8 mouse cellular contexts compared by ENCODE assay signal in the genomic region with DNA sequence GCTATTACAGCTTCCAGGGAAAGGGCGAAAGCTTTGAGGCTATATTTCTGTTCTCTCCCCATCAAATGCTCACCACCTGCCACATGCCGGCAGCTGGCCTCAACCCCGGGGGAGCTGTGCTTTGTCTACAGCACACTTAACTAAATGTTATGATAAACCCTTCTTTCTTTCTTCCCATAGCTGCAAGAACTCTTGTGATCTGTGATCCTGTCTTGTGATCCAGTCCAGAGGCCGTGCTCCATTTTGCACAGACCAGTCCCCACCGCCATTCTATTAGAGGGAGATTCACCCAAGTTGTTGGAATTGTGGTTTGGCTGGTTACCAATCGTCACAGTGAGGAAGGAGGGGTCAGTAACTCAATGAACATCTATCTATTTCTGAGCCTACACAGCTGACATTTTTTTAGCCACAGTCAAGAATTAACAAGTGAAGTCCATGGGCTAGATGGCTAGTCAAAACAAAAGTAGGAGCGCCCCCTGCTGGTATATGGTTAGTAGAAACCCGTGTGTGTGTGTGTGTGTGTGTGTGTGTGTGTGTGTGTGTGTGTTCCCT.
DNase-seq lines count a peak whose midpoint lies in the region; ATAC-seq and TF ChIP-seq lines count a peak whose summit lies in the region.

No protein-coding gene starts in this region.

- H3K4me2 ChIP-seq in forebrain, embryonic 12.5 days: no peak overlapping the region
- no peak overlapping the region for H3K4me2 ChIP-seq in kidney, postnatal 0 days (ENCODE audit: low read length)

- no peaks in the 10 kb centered on the region for H3K36me3 ChIP-seq in forebrain, embryonic 12.5 days (replicated peaks)
- H3K36me3 ChIP-seq in kidney, postnatal 0 days (ENCODE audit: insufficient read depth, low read length): no peaks in the 10 kb centered on the region

- peak overlapping the region; percentile 72 for H3K27ac ChIP-seq in forebrain, embryonic 12.5 days
- H3K27ac ChIP-seq in kidney, postnatal 0 days: no peak overlapping the region

- WGBS in forebrain, embryonic 12.5 days: 7% methylated on average over 8 of the region's 8 CpGs
- 28% methylated on average over 8 of the region's 8 CpGs for WGBS in kidney, postnatal 0 days

- peak; percentile 72 for TF ChIP-seq CTCF in kidney, postnatal 0 days (IDR thresholded peaks at IDR 0.05; ENCODE audit: low read depth)

- no peak overlapping the region for H3K9ac ChIP-seq in forebrain, embryonic 12.5 days
- no peak overlapping the region for H3K9ac ChIP-seq in kidney, postnatal 0 days (ENCODE audit: low read depth, low read length)

- no peak overlapping the region for H3K4me3 ChIP-seq in forebrain, embryonic 12.5 days (replicated peaks)
- H3K4me3 ChIP-seq in kidney, postnatal 0 days (replicated peaks; ENCODE audit: low read depth, low read length): no peak overlapping the region

- no peaks in the 10 kb centered on the region for H3K9me3 ChIP-seq in forebrain, embryonic 12.5 days
- H3K9me3 ChIP-seq in kidney, postnatal 0 days (replicated peaks; ENCODE audit: low read length): no peaks in the 10 kb centered on the region

- peak; percentile 74 for ATAC-seq in forebrain, embryonic 12.5 days (ENCODE audit: low FRiP score)
- no peak for ATAC-seq in kidney, postnatal 0 days (replicated peaks; ENCODE audit: low FRiP score, low read depth)

- peaks cover 25% of the 10 kb centered on the region for H3K4me1 ChIP-seq in forebrain, embryonic 12.5 days
- H3K4me1 ChIP-seq in kidney, postnatal 0 days (replicated peaks; ENCODE audit: insufficient read depth, low read length): no peaks in the 10 kb centered on the region

- DNase-seq in ovary, postnatal 10 days (ENCODE audit: low spot score): peak; percentile 4
- DNase-seq in ovary, adult 18-20 months (ENCODE audit: low spot score): no peak
- peak; percentile 34 for DNase-seq in c-Kit-positive CD71-negative TER-119-negative erythroid progenitor cells, embryonic 14.5 days (ENCODE audit: low read depth)
- DNase-seq in kidney, postnatal 0 days (ENCODE audit: low spot score): peak; percentile 74
- peak; percentile 57 for DNase-seq in lung, postnatal 10 days
- peak; percentile 57 to 72 for DNase-seq in right cerebral cortex, adult 2 months (ENCODE audit: low spot score in 2 of 2)
- DNase-seq in natural killer cell, adult 2 months (ENCODE audit: low spot score in 2 of 2): no peak

- H3K27me3 ChIP-seq in forebrain, embryonic 12.5 days: 0 out of 2 replicates have a peak, but pooled peaks cover 10% of the 10 kb centered on the region
- H3K27me3 ChIP-seq in kidney, postnatal 0 days (ENCODE audit: insufficient read depth, low read length): no peaks in the 10 kb centered on the region

Comparison
In these comparisons a context has a peak if more than half of its experiments do, and no peak if none do; other contexts are left out.
1. DNase-seq: peak in ovary, postnatal 10 days (single experiment), c-Kit-positive CD71-negative TER-119-negative erythroid progenitor cells, embryonic 14.5 days (single experiment), kidney, postnatal 0 days (single experiment), lung, postnatal 10 days (single experiment) and right cerebral cortex, adult 2 months (2 of 2); none in ovary, adult 18-20 months (single experiment) and natural killer cell, adult 2 months (0 of 2).